ENCODE assay signal across 21 mouse cellular contexts in genomic region chr2:172472318-172472717, GRCm38 (mm10). TPM values are rescaled to one million over a fixed set of nuclear protein-coding genes. Genes with fewer than 3 reads are reported as not detected.
DNase-seq lines count a peak whose midpoint lies in the region; ATAC-seq and TF ChIP-seq lines count a peak whose summit lies in the region.
"Had no signal": no experiment of that assay in that cellular context is flagged by ENCODE, and none has a peak within 500 bp of the region (broad histone marks: within the 10 kb centered on the region; RNA-seq: fewer than 3 reads in every experiment).

TSS of gene Fam209 (plus strand) at chr2:172472520.

- H3K9ac ChIP-seq in hindbrain, embryonic 13.5 days: peak within 1 kb of the TSS; percentile 15; the same call in 1 of the 2 replicates
- no peak within 1 kb of the TSS for H3K9ac ChIP-seq in hindbrain, embryonic 11.5 days (ENCODE audit: low read depth, low read length)
- no peak within 1 kb of the TSS for H3K9ac ChIP-seq in lung, embryonic 14.5 days
- H3K9ac ChIP-seq in embryonic facial prominence, embryonic 15.5 days: no peak within 1 kb of the TSS
- H3K9ac ChIP-seq: liver, embryonic 13.5 days; midbrain, embryonic 15.5 days had no signal

- WGBS in hindbrain, embryonic 13.5 days: 89% methylated on average over 11 of the region's 11 CpGs
- WGBS in hindbrain, embryonic 11.5 days: 86% methylated on average over 11 of the region's 11 CpGs
- WGBS in lung, embryonic 14.5 days: 85% methylated on average over 11 of the region's 11 CpGs
- 83% methylated on average over 11 of the region's 11 CpGs for WGBS in embryonic facial prominence, embryonic 15.5 days

- no peak for ATAC-seq in hindbrain, embryonic 13.5 days (ENCODE audit: low FRiP score)
- ATAC-seq in hindbrain, embryonic 11.5 days (ENCODE audit: low FRiP score): no peak
- no peak for ATAC-seq in lung, embryonic 14.5 days (ENCODE audit: insufficient read depth)
- no peak for ATAC-seq in embryonic facial prominence, embryonic 15.5 days (ENCODE audit: insufficient number of reproducible peaks, low FRiP score, low TSS enrichment, low read depth)
- no peak for ATAC-seq in monocyte, adult 5-6 weeks (replicated peaks; ENCODE audit: insufficient number of reproducible peaks, low FRiP score, low TSS enrichment, poor library complexity, severe bottlenecking)
- ATAC-seq: forebrain, embryonic 14.5 days; midbrain, embryonic 15.5 days had no signal

- H3K36me3 ChIP-seq in hindbrain, embryonic 13.5 days: peaks cover 30% of the 10 kb centered on the region
- no peaks in the 10 kb centered on the region; the same call in 1 of the 2 replicates for H3K36me3 ChIP-seq in hindbrain, embryonic 11.5 days (ENCODE audit: control insufficient read depth, insufficient read depth, low read length)
- H3K36me3 ChIP-seq in lung, embryonic 14.5 days (ENCODE audit: insufficient read depth): peaks cover 30% of the 10 kb centered on the region
- peaks cover 18% of the 10 kb centered on the region for H3K36me3 ChIP-seq in embryonic facial prominence, embryonic 15.5 days

- TF ChIP-seq CTCF in lung, embryonic 14.5 days (IDR thresholded peaks at IDR 0.05; ENCODE audit: low read depth): no peak

- H3K4me3 ChIP-seq in hindbrain, embryonic 13.5 days: no peak within 1 kb of the TSS
- no peak within 1 kb of the TSS for H3K4me3 ChIP-seq in hindbrain, embryonic 11.5 days (ENCODE audit: low read depth, low read length)
- no peak within 1 kb of the TSS for H3K4me3 ChIP-seq in lung, embryonic 14.5 days (ENCODE audit: low read depth, low read length)
- no peak within 1 kb of the TSS for H3K4me3 ChIP-seq in embryonic facial prominence, embryonic 15.5 days (replicated peaks)
- H3K4me3 ChIP-seq: liver, embryonic 13.5 days; midbrain, embryonic 15.5 days had no signal

- no peak for DNase-seq in hindbrain, embryonic 11.5 days (ENCODE audit: low spot score)
- no peak for DNase-seq in lung, embryonic 14.5 days
- DNase-seq in lung, postnatal 14 days: no peak
- DNase-seq in left cerebral cortex, adult 9 months (ENCODE audit: low spot score in 2 of 2): no peak
- DNase-seq: cerebellum, adult 11-12 months; heart, adult 11 months; kidney, postnatal 36 days; liver, embryonic 13.5 days; right cerebral cortex, postnatal 14 days; thymus, adult 2 months had no signal

- H3K27ac ChIP-seq in hindbrain, embryonic 13.5 days: 0 out of 2 replicates have a peak within 1 kb of the TSS, but pooled peaks have one; percentile 44
- no peak within 1 kb of the TSS for H3K27ac ChIP-seq in hindbrain, embryonic 11.5 days (ENCODE audit: low read depth, low read length)
- H3K27ac ChIP-seq in lung, embryonic 14.5 days (ENCODE audit: low read depth): peak within 1 kb of the TSS; percentile 12; the same call in 1 of the 2 replicates
- H3K27ac ChIP-seq in embryonic facial prominence, embryonic 15.5 days (replicated peaks): peak within 1 kb of the TSS; percentile 28
- H3K27ac ChIP-seq: liver, embryonic 13.5 days; midbrain, embryonic 15.5 days had no signal

- H3K27me3 ChIP-seq in hindbrain, embryonic 13.5 days: peaks cover 6% of the 10 kb centered on the region; the same call in 1 of the 2 replicates
- no peaks in the 10 kb centered on the region for H3K27me3 ChIP-seq in hindbrain, embryonic 11.5 days (ENCODE audit: control insufficient read depth, insufficient read depth, low read length)
- no peaks in the 10 kb centered on the region for H3K27me3 ChIP-seq in lung, embryonic 14.5 days (ENCODE audit: insufficient read depth, low read length)
- H3K27me3 ChIP-seq in embryonic facial prominence, embryonic 15.5 days: no peaks in the 10 kb centered on the region
- H3K27me3 ChIP-seq: liver, embryonic 13.5 days had no signal

- H3K4me2 ChIP-seq in hindbrain, embryonic 13.5 days: no peak within 1 kb of the TSS
- no peak within 1 kb of the TSS for H3K4me2 ChIP-seq in hindbrain, embryonic 11.5 days (replicated peaks; ENCODE audit: low read depth, low read length)
- no peak within 1 kb of the TSS for H3K4me2 ChIP-seq in lung, embryonic 14.5 days
- no peak within 1 kb of the TSS for H3K4me2 ChIP-seq in embryonic facial prominence, embryonic 15.5 days (replicated peaks)
- H3K4me2 ChIP-seq: liver, embryonic 13.5 days; midbrain, embryonic 15.5 days had no signal

- no peaks in the 10 kb centered on the region for H3K9me3 ChIP-seq in hindbrain, embryonic 13.5 days
- no peaks in the 10 kb centered on the region for H3K9me3 ChIP-seq in hindbrain, embryonic 11.5 days (ENCODE audit: control insufficient read depth, low read length)
- no peaks in the 10 kb centered on the region for H3K9me3 ChIP-seq in lung, embryonic 14.5 days (ENCODE audit: low read depth, low read length)
- H3K9me3 ChIP-seq in embryonic facial prominence, embryonic 15.5 days (replicated peaks): no peaks in the 10 kb centered on the region
- H3K9me3 ChIP-seq: G1E; liver, embryonic 13.5 days; midbrain, embryonic 15.5 days had no signal

- H3K4me1 ChIP-seq in hindbrain, embryonic 13.5 days (replicated peaks): peaks cover 11% of the 10 kb centered on the region; the same call in 1 of the 2 replicates
- no peaks in the 10 kb centered on the region for H3K4me1 ChIP-seq in hindbrain, embryonic 11.5 days (replicated peaks; ENCODE audit: control insufficient read depth, insufficient read depth, low read length)
- no peaks in the 10 kb centered on the region; the same call in 1 of the 2 replicates for H3K4me1 ChIP-seq in lung, embryonic 14.5 days (ENCODE audit: insufficient read depth)
- H3K4me1 ChIP-seq in embryonic facial prominence, embryonic 15.5 days: peaks cover 13% of the 10 kb centered on the region
- H3K4me1 ChIP-seq: midbrain, embryonic 15.5 days had no signal

RNA-seq across cellular contexts. Expression of gene Fam209, which starts in this region (rescaled TPM):
- polyA plus RNA-seq in hindbrain, embryonic 13.5 days (2015; fragmentation: Nextera tagmentation; extraction: Ambion mirVana): 0.40 TPM in 1 of 2 replicates, not detected in the other
- polyA plus RNA-seq in hindbrain, embryonic 11.5 days (2014; fragmentation: Nextera tagmentation; extraction: Ambion mirVana): 0.31 TPM in 1 of 2 replicates, not detected in the other
- polyA plus RNA-seq in lung, embryonic 14.5 days (2014; fragmentation: Nextera tagmentation; extraction: Ambion mirVana): 0.28 TPM in 1 of 2 replicates, not detected in the other
- polyA plus RNA-seq in embryonic facial prominence, embryonic 15.5 days (2015; fragmentation: Nextera tagmentation; extraction: Ambion mirVana): 0.25 TPM in 1 of 2 replicates, not detected in the other
- 4.4 to 13.8 TPM (median 7.3 TPM) in 3 replicates for total RNA-seq in monocyte, adult 5-6 weeks (2017)
- total RNA-seq: adrenal gland, adult 18-20 months; common myeloid progenitor, adult 5-6 weeks; G1E had no signal
- polyA plus RNA-seq: G1E; heart, postnatal 0 days; intestine, embryonic 14.5 days; liver, embryonic 13.5 days; midbrain, embryonic 15.5 days; neural tube, embryonic 11.5 days had no signal
